ENCODE assay signal across 20 mouse cellular contexts in genomic region chr2:101950716-101951520, GRCm38 (mm10).
A peak's percentile ranks its signal among the peaks of the same experiment; 100 is the strongest.
DNase-seq lines count a peak whose midpoint lies in the region; TF ChIP-seq lines count a peak whose summit lies in the region.
"Had no signal": no experiment of that assay in that cellular context is flagged by ENCODE, and none has a peak within 500 bp of the region (broad histone marks: within the 10 kb centered on the region; RNA-seq: fewer than 3 reads in every experiment).

No protein-coding gene starts in this region.

- no peak overlapping the region for H3K4me3 ChIP-seq in layer of hippocampus, adult 2 months
- H3K4me3 ChIP-seq: embryonic facial prominence, embryonic 12.5 days; erythroblast, embryonic 14.5 days; heart, embryonic 13.5 days; hindbrain, embryonic 15.5 days; intestine, embryonic 15.5 days; liver, embryonic 12.5 days; lung, embryonic 15.5 days had no signal

- TF ChIP-seq CTCF in layer of hippocampus, adult 2 months (conservative IDR thresholded peaks at IDR 0.05) = peak; percentile 13
- no peak for TF ChIP-seq CTCF in brain, embryonic 14.5 days (IDR thresholded peaks at IDR 0.05; ENCODE audit: borderline replicate concordance, extremely low read depth, insufficient read depth, insufficient read length)

- 0 out of 2 replicates have a peak overlapping the region, but pooled peaks have one; percentile 36 for H3K27ac ChIP-seq in layer of hippocampus, adult 2 months
- H3K27ac ChIP-seq: embryonic facial prominence, embryonic 12.5 days; heart, embryonic 13.5 days; hindbrain, embryonic 15.5 days; intestine, embryonic 15.5 days; liver, embryonic 12.5 days; lung, embryonic 15.5 days had no signal

- DNase-seq in layer of hippocampus, adult 2 months (ENCODE audit: low spot score in 2 of 2) = no peak
- DNase-seq in layer of hippocampus, postnatal 14 days (ENCODE audit: low spot score in 2 of 2) = no peak
- DNase-seq in Muller cell, postnatal 12 days (ENCODE audit: inconsistent ontology term) = peak; percentile 72
- DNase-seq in brain, embryonic 14.5 days (ENCODE audit: low read depth) = peak; percentile 76
- peak; percentile 46 for DNase-seq in forelimb bud, embryonic 11.5 days (ENCODE audit: low read depth, low spot score)
- DNase-seq in spleen, postnatal 14 days (ENCODE audit: low spot score in 2 of 2) = no peak
- DNase-seq in kidney, postnatal 4 days = no peak
- DNase-seq in yolk sac, embryonic 10.5 days (ENCODE audit: low spot score) = no peak
- DNase-seq: B cell, adult 2 months; cerebellum, adult 9-11 months; kidney, adult 9 months; kidney, postnatal 36 days; retina, postnatal 1 day had no signal

- TF ChIP-seq POLR2A in brain, embryonic 14.5 days (IDR thresholded peaks at IDR 0.05; ENCODE audit: borderline replicate concordance, extremely low read depth, insufficient read depth, insufficient read length, poor library complexity, severe bottlenecking) = no peak

Comparison
In these comparisons a context has a peak if more than half of its experiments do, and no peak if none do; other contexts are left out.
1. DNase-seq: peak in Muller cell, postnatal 12 days (single experiment), brain, embryonic 14.5 days (single experiment) and forelimb bud, embryonic 11.5 days (single experiment); none in layer of hippocampus, adult 2 months (0 of 2), layer of hippocampus, postnatal 14 days (0 of 2), spleen, postnatal 14 days (0 of 2), kidney, postnatal 4 days (0 of 2) and yolk sac, embryonic 10.5 days (single experiment).